Comparison of ENCODE assay signal across 9 mouse cellular contexts in the genomic region with DNA sequence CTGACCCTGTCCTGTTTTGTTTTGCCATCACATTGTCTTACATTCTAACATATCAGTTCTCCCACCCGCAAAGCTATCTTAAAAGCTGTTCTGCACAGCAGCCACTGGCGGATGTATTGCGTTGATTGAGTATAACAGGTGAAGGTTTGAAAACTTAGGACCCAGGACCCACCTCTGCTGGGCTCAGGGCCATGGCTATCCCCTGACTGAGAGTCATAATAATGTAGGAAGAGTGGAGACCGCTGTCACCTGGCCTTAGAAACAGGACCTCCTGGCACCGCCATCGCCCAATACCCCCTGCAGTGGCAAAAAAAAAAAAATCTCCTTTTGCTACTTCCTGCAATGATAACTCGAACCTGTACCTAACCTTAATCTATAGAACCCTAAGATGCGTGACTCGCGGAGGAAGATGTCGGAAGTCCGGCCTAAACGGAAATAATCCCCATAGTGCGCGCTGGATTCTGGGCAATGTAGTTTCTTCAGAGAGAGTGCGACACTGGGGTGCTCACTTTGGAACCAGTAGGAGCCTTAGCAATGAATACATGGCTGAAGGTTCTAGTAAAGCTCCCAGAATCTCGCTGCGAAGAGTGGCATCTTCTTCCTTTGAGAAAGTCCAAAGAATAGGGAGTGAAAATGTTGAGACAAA. TPM values are rescaled to one million over a fixed set of nuclear protein-coding genes. Genes with fewer than 3 reads are reported as not detected.
A peak's percentile ranks its signal among the peaks of the same experiment; 100 is the strongest.
DNase-seq lines count a peak whose midpoint lies in the region; ATAC-seq and TF ChIP-seq lines count a peak whose summit lies in the region.
"Had no signal": no experiment of that assay in that cellular context is flagged by ENCODE, and none has a peak within 500 bp of the region (broad histone marks: within the 10 kb centered on the region; RNA-seq: fewer than 3 reads in every experiment).

No protein-coding gene starts in this region.

- H3K9me3 ChIP-seq in forebrain, embryonic 10.5 days, result peaks cover 15% of the 10 kb centered on the region; the same call in 1 of the 2 replicates
- H3K9me3 ChIP-seq in midbrain, embryonic 15.5 days, result no peaks in the 10 kb centered on the region

- TF ChIP-seq CTCF in layer of hippocampus, adult 2 months (conservative IDR thresholded peaks at IDR 0.05), result no peak

- H3K36me3 ChIP-seq in forebrain, embryonic 10.5 days (replicated peaks), result no peaks in the 10 kb centered on the region
- no peaks in the 10 kb centered on the region for H3K36me3 ChIP-seq in midbrain, embryonic 15.5 days (replicated peaks)

- peak; percentile 15 for DNase-seq in testis, postnatal 14 days (ENCODE audit: low spot score)
- DNase-seq in testis, postnatal 10 days (ENCODE audit: low spot score), result no peak
- DNase-seq in forebrain, embryonic 10.5 days (ENCODE audit: extremely low spot score, low spot score), result no peak
- peak; percentile 32 to 50 for DNase-seq in layer of hippocampus, adult 2 months (ENCODE audit: low spot score in 2 of 2)
- DNase-seq in ovary, postnatal 14 days (ENCODE audit: low spot score), result no peak
- DNase-seq in lung, adult 18-20 months, result no peak
- DNase-seq in gastrocnemius, postnatal 14 days, result no peak

- H3K4me1 ChIP-seq in forebrain, embryonic 10.5 days, result no peaks in the 10 kb centered on the region
- no peaks in the 10 kb centered on the region for H3K4me1 ChIP-seq in midbrain, embryonic 15.5 days

- no peaks in the 10 kb centered on the region for H3K27me3 ChIP-seq in forebrain, embryonic 10.5 days (ENCODE audit: poor library complexity, severe bottlenecking)
- H3K27me3 ChIP-seq in midbrain, embryonic 15.5 days (replicated peaks), result no peaks in the 10 kb centered on the region

- peak overlapping the region; percentile 41 for H3K4me2 ChIP-seq in midbrain, embryonic 15.5 days

- peak; percentile 89 for ATAC-seq in midbrain, embryonic 15.5 days (replicated peaks)

- H3K4me3 ChIP-seq in forebrain, embryonic 10.5 days, result peak overlapping the region; percentile 38
- H3K4me3 ChIP-seq in layer of hippocampus, adult 2 months, result peak overlapping the region; percentile 49
- H3K4me3 ChIP-seq in midbrain, embryonic 15.5 days, result peak overlapping the region; percentile 31

- no peak overlapping the region for H3K27ac ChIP-seq in forebrain, embryonic 10.5 days
- H3K27ac ChIP-seq in layer of hippocampus, adult 2 months, result 0 out of 2 replicates have a peak overlapping the region, but pooled peaks have one; percentile 18
- no peak overlapping the region for H3K27ac ChIP-seq in midbrain, embryonic 15.5 days

- intact Hi-C loops in gastrocnemius, postnatal 14 days (cut with DNase I; ENCODE audit: low total_unique reads), result no loop called here

- 64% methylated on average over 18 of the region's 18 CpGs for WGBS in forebrain, embryonic 10.5 days
- 61% methylated on average over 18 of the region's 18 CpGs for WGBS in midbrain, embryonic 15.5 days

- H3K9ac ChIP-seq in midbrain, embryonic 15.5 days, result no peak overlapping the region

RNA-seq across cellular contexts. Expression of a gene that starts 14.5 kb away (rescaled TPM):
- 40.3 and 41.5 TPM in 2 replicates for polyA plus RNA-seq in forebrain, embryonic 10.5 days (2016; fragmentation: Nextera tagmentation; extraction: Ambion mirVana)
- 10 to 100 TPM; 14.5 to 15.1 TPM for total RNA-seq in layer of hippocampus, adult 2 months (2021)
- polyA plus RNA-seq in midbrain, embryonic 15.5 days (2015; fragmentation: Nextera tagmentation; extraction: Ambion mirVana), result 47.9 and 54.1 TPM in 2 replicates
- 1 to 10 TPM; 1.5 to 1.6 TPM for total RNA-seq in gastrocnemius, postnatal 14 days (2021)

RNA-seq across cellular contexts. Expression of a gene that starts 37.6 kb away (rescaled TPM):
- not detected in 2 replicates for polyA plus RNA-seq in forebrain, embryonic 10.5 days (2016; fragmentation: Nextera tagmentation; extraction: Ambion mirVana)
- not detected for total RNA-seq in layer of hippocampus, adult 2 months (2021)
- polyA plus RNA-seq in midbrain, embryonic 15.5 days (2015; fragmentation: Nextera tagmentation; extraction: Ambion mirVana), result not detected in 2 replicates
- not detected for total RNA-seq in gastrocnemius, postnatal 14 days (2021)
- total RNA-seq: liver, adult 2 months had no signal
- polyA plus RNA-seq: liver, adult 2 months had no signal

Comparison
In these comparisons a context has a peak if more than half of its experiments do, and no peak if none do; other contexts are left out.
1. DNase-seq: peak in testis, postnatal 14 days (single experiment) and layer of hippocampus, adult 2 months (2 of 2); none in testis, postnatal 10 days (single experiment), forebrain, embryonic 10.5 days (single experiment), ovary, postnatal 14 days (single experiment), lung, adult 18-20 months (0 of 2) and gastrocnemius, postnatal 14 days (single experiment).
2. RNA of a gene that starts 14.5 kb away (total RNA-seq): 14.5 to 15.1 TPM in layer of hippocampus, adult 2 months; 1.5 to 1.6 TPM in gastrocnemius, postnatal 14 days; every median in the first group is over 4 times any median in the second.
3. Peak in every context shown above with its lines, with median percentiles within 50 percentile points of each other: H3K4me3 ChIP-seq.